16 mouse cellular contexts compared by ENCODE assay signal in the genomic region with DNA sequence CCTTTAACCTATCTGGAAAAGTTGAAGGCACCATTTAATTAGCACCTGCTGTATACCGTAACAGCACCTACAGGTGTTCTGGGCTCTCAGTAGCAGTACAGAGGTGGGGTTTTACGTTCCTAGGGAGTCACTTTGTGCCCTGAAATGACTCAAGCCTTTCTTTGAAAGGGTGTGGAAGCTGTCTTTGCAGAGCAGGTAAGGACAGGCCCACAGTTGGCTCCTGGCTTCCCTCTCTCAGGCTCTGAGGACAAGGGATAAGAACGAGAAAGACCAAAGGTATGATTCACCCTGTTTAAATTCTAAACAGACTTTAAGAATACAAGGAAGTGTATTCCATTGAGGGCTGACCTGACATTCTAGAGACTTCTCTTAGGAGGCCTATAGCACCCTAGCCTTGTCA.
"Had no signal": no experiment of that assay in that cellular context is flagged by ENCODE, and none has a peak within 500 bp of the region (broad histone marks: within the 10 kb centered on the region; RNA-seq: fewer than 3 reads in every experiment).

No protein-coding gene starts in this region.

- H3K27me3 ChIP-seq: liver, embryonic 13.5 days; liver, embryonic 15.5 days; lung, embryonic 15.5 days; megakaryocyte, embryonic 14.5 days; midbrain, embryonic 13.5 days; midbrain, embryonic 15.5 days; neural tube, embryonic 12.5 days had no signal

- H3K36me3 ChIP-seq: liver, embryonic 13.5 days; liver, embryonic 15.5 days; lung, embryonic 15.5 days; midbrain, embryonic 13.5 days; midbrain, embryonic 15.5 days; neural tube, embryonic 12.5 days had no signal

- H3K9ac ChIP-seq: liver, embryonic 13.5 days; liver, embryonic 15.5 days; liver, postnatal 0 days; lung, embryonic 15.5 days; midbrain, embryonic 13.5 days; midbrain, embryonic 15.5 days; neural tube, embryonic 12.5 days had no signal

- H3K4me3 ChIP-seq: liver, embryonic 13.5 days; liver, embryonic 15.5 days; lung, embryonic 15.5 days; megakaryocyte, embryonic 14.5 days; midbrain, embryonic 13.5 days; midbrain, embryonic 15.5 days; neural tube, embryonic 12.5 days had no signal

- H3K4me1 ChIP-seq: lung, embryonic 15.5 days had no signal

- H3K27ac ChIP-seq: liver, embryonic 13.5 days; liver, embryonic 15.5 days; lung, embryonic 15.5 days; macrophage; midbrain, embryonic 13.5 days; midbrain, embryonic 15.5 days; neural tube, embryonic 12.5 days had no signal

- DNase-seq: liver, embryonic 13.5 days; liver, postnatal 0 days; lung, adult 2 months; right cerebral cortex, postnatal 25 days; right cerebral cortex, postnatal 4 days; spleen, adult 18-20 months; thymus, postnatal 36 days had no signal

- H3K9me3 ChIP-seq: liver, embryonic 15.5 days; lung, embryonic 15.5 days; megakaryocyte, embryonic 14.5 days; midbrain, embryonic 13.5 days; midbrain, embryonic 15.5 days; neural tube, embryonic 12.5 days had no signal

- ATAC-seq: liver, postnatal 0 days; lung, postnatal 0 days; midbrain, embryonic 13.5 days; midbrain, embryonic 15.5 days had no signal

- H3K4me2 ChIP-seq: liver, embryonic 13.5 days; liver, embryonic 15.5 days; lung, embryonic 15.5 days; midbrain, embryonic 11.5 days; midbrain, embryonic 13.5 days; midbrain, embryonic 15.5 days; neural tube, embryonic 12.5 days had no signal
